Mouse (Mus musculus): ENCODE measurements around the gene Gm21974.

DNA sequence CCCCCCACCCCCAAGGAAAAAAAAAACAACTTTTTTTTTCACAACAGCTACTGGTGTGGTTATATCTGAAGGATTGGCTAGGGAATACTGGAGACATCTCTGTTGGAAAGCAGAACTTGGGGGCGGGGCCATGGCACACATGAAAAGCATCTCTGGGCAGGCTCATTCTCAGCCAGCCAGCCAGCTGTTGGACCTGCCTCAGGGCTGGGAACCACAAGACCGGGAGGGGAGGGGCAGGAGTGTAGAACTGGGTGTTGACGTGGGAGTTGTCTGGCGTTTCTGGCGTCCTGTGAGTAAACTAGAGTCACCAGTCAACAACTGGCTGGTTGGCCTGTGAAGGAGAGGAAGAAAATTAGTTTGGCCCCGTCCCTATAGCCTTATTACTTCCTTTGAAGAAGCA lies 9.3 kb downstream of the Gm21974 start:
- TF ChIP-seq CTCF (IDR thresholded peaks at IDR 0.05; ENCODE audit: low read depth, low read length) (no peak), EP300 (IDR thresholded peaks at IDR 0.05; ENCODE audit: insufficient read depth, low read depth, low read length) (no peak), POLR2A (IDR thresholded peaks at IDR 0.05; ENCODE audit: insufficient read depth, low read length) (no peak)
